Mouse (Mus musculus) erythroid progenitor cell, adult 5-6 weeks (primary cell): Measurements from ENCODE around the gene Ssc5d. TPM values are rescaled to one million over a fixed set of nuclear protein-coding genes. Genes with fewer than 3 reads are reported as not detected.

Experiments
- ATAC-seq: replicated peaks from 2 replicates; pipeline ENCODE4 v1.8.0; 2016; ENCODE audit warnings: moderate number of reproducible peaks, mild to moderate bottlenecking, moderate TSS enrichment, inconsistent platforms; ENCODE audit not compliant: poor library complexity, low FRiP score, severe bottlenecking
- total RNA-seq, 2 experiments: library from RNA; stranded (forward) in 1 of 2; stranded (reverse) in 1 of 2; fragments of 150-400 nt in 1 of 2; fragments of 186-747, 209-891 nt in 1 of 2; gene quantifications; 2 replicates each; pipeline versions ENCODE4 v1.2.3 to v1.2.4; 2015 to 2017; ENCODE audit warnings: low replicate concordance in 2 of 2

The Ssc5d gene
- total RNA-seq, 2 experiments from 2014 or later, result not detected

DNA sequence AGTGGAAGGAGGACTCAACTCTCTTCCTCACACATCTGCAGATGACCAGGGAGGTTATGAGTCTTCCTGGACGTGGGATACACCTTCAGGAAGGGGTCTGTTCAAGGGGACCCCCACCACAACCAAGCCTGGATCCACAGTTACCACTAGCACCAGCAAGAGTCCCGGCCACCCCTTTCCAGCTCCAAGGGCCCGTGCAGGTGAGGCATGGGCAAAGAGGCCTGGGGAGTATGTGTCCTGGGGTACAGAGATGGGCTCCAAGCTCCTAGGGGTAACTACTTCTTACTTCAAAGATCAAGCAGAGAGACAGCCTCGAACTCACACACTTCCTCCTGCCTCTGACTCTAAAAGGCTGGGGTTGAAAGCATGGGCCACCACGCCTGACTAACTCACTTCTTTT lies 17.1 kb downstream of the Ssc5d start:
- ATAC-seq, result no peak

DNA sequence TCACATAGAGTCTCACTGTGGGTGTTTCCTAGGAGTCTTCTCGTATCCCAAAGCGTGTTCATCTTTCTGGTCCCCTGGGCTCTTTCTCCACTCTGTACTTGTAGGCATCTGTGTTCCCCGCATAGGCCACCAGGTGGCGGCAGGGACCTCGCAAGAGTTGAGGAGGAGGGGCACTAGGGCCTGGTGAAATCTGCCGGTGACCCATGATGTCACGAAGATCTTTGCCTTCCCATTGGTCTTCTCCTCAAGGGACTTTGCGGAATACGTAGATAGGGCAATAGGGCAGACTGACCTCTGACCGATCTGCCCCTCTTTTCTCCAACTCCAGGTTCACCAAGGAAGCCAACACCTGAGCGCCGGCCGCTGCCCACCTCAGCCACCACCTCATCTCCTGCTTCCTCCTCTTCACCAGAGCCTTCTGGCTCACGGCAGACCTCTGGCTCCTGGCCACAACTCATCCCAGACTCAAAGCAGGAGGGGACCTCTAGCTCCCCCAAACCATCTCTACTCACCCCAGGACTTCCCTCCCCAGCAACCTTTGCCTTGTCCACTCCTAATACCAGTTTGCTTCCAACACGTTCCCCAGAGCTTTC lies 17.7 kb downstream of the Ssc5d start:
- peak; percentile 74 for ATAC-seq

DNA sequence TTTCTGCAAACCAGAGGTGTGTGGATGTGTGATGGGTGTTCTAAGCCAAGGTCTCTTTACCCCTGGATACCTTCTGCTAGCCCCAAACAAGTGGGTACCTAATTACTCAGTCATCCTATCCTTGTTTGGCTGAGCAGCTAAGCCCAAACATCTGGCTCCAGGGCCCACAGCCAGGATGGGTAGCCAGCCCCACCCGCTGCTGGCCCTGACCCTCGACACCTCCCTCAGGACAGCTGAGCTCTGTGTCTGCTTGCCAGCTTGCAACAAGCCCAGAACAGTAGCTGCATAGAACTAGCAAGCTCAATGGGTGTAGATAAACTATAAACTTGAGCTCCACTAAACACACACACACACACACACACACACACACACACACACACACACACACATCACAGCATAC lies 22.3 kb downstream of the Ssc5d start:
- ATAC-seq, result no peak

DNA sequence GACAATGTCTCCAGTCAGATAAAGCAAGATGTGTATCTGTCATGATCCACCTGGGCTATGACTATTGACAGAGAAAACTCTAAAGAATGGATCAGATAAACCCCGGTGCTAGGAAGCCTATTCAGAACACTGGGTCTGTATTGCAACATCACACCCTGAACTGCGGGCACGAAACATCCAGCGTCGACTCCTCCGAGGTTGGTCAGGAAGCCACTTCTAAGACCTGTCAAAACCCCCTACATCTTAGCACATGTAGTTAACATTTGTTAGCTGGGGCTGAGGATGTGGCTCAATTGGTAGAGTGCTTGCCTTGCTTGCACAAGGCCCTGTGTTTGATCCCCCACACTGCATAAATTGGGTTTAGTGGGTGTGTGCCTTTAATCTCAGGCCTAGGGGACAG lies 22.8 kb downstream of the Ssc5d start:
- no peak for ATAC-seq

DNA sequence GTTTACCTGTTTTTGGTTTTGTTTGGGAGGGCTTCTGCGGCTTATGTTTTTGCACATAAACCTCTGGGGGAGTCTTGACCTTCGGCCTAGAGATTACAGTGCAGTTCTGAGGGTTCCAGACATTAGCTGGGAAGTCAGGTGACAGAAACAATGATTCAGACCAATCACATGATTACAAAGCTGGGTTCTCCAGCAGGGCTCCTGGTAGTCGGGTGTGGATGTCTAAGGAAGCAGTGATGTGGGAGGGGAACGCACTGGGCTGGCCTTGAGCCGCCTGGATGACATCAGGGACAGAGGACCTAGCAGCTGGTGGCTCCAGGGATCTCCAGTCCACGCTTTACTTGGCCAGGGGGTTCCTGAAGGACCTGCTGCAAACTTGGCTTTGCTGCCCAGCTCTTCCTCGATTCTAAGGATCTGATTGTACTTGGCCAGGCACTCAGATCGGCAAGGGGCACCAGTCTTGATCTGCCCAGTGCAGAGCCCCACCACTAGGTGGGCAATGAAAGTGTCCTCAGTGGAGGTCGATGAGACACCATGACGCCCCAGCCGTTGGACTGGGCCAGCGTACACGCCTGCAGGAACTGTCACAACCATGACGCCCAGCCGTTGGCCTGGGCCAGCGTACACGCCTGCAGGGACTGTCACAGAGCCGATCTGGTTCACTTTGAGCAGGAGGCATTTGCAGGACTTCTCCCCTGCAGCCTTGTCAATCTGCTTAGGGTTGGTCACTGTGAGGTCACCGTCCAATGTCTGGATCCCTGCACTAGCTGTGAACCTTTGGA lies 25.2 kb downstream of the Ssc5d start:
- ATAC-seq, result no peak

DNA sequence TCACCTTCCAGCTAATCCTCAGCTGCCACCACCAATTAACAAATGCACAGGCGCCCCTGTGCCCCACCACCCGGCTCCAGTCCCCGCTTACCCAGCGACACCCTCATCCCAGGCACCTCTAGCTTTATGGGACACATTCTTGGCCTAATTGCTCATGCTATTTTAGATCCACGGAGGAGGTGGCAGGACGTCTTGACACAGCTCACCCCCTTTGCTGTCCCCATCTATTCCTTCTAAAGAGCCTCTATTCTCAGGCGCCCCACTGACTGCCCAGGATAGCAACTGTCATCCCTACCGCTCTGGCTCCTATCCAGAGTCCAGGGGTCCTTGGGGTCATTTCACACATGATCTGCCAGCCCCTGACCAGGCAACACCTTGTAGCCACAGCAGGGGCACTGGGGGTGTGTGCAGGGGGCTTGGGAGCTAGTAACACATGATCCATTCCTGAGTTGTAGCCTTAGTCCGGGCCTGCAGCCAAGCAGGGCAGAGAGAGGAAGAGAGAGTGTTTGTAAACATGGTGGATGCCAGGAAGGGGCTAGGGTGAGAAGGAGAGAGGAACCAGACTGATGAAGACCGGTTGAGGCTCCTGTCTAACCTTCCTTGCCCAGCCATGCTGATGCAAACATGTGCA lies 28.3 kb downstream of the Ssc5d start:
- ATAC-seq, result no peak

DNA sequence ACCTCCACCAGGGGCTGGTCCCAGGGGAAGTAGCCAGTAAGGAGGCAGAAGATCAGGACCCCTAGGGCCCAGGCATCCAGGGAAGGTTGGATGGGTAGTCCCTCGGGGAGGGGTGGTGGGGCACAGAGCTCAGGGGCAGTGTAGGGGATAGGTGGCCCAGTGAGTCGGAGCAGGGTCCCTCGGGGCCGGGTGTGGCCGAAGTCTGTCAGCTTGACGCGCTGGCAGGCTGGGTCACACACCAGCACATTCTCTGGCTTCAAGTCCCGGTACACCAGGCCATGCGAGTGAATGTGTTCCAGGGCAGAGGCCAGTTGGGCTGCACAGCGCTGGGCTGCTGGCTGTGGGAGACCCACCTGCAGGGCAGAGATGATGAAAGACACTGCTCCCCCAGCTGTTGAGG lies 31.8 kb downstream of the Ssc5d start:
- no peak for ATAC-seq

DNA sequence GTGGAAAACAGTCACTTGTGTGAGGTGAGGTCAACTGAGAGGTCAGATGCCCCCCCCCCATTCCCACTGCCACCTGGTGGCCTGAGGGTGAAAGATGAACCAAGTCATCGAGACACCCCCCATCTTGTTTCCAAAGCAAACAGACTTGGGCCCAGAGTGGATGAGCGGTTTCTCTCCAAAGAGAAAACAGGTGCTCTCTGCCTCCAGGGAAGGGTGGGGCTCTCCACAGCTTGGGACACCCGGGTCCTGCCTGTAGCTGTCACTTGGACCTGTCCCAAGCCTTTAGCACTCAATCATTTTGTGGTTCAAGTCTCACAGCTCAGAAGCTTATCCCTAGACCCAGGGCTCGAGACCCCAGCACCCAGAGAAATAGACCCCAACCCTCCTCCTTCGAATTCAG lies 37.9 kb downstream of the Ssc5d start:
- ATAC-seq, result no peak

DNA sequence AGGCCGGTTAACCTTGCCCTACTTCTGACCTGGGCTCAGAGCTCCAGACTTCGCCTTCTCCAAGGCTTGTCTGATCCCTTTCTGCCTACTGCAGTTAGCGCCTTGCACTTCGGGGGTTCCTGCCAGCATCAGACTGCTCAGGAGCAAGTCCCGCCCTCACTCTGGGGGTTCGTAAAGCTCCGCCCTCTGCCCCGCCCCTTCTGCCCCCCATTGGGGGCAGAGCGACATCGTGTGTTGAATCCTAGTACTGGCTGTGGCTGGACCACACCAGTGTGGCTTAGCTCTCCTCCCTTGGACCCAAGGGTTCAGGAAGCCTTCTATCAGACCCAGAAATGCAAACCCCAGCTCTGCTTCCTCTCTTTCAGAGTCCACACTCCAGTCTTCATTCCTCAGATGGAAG lies 38.7 kb downstream of the Ssc5d start, which contains the start of gene Sbk2:
Gene Sbk2, minus strand, starts transcription at position 135 of the 400 bp plus-strand sequence.
- ATAC-seq, result no peak

DNA sequence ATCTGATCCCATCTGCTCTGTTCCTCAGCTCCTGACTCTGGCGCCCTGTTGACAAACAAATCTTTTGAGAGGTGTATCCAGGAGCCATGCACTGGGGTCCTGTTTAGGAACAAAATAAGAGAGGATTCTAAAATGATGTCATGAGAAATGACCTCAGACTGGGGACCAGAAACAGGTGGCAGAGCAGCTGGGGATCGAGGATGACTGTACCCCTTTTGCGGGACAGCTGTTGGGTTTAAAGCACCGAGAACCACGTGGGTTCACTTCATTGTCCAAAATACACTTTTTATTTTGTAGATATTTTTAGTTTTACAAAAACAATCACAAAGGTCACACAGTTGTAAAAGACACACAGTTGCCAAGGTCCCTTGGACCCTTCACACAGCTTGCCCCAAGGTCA lies 39.4 kb downstream of the Ssc5d start:
- ATAC-seq, result no peak

DNA sequence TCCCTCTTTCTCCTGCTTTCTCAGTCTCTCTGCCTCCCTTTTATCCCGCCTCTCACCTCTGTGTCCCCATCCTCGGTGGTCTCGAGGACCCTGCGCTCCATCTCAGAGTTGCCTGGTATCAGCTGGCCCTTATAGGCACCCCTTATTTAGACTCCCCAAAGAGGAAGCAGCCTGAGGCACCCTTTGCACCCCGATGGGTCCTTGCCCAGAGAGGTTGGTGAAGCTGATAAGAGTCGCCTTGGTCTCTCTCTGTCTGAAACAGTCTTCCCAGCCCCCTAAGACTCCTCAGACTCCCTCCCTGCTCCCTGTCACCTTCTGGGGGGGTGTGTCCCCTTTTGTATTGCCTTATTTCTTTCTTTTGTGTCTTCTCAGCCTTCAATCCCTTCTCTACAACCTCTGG lies 45.5 kb downstream of the Ssc5d start, which contains the start of gene Sbk3:
Gene Sbk3, minus strand, starts transcription at position 101 of the 400 bp plus-strand sequence.
- ATAC-seq, result no peak

DNA sequence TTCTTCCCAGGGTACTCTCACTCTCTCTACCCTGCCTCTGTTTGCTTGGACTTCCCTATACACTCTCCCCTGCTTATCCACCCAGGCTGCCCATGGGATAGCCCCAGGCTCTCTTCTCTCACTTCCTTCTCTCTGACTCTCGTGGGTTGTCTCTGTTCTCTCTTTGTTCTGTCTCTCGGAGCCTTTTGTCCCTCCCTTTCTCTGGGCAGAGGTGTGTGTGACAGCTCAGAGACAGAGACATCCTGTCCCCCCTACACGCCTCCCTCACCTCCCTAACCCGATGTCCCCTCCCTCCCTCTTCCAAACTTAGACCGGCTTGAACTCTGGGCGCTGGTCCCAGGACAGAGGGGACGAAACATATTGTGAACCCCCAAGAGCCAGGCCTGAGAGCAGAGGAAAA lies 46.1 kb downstream of the Ssc5d start:
- ATAC-seq, result no peak

DNA sequence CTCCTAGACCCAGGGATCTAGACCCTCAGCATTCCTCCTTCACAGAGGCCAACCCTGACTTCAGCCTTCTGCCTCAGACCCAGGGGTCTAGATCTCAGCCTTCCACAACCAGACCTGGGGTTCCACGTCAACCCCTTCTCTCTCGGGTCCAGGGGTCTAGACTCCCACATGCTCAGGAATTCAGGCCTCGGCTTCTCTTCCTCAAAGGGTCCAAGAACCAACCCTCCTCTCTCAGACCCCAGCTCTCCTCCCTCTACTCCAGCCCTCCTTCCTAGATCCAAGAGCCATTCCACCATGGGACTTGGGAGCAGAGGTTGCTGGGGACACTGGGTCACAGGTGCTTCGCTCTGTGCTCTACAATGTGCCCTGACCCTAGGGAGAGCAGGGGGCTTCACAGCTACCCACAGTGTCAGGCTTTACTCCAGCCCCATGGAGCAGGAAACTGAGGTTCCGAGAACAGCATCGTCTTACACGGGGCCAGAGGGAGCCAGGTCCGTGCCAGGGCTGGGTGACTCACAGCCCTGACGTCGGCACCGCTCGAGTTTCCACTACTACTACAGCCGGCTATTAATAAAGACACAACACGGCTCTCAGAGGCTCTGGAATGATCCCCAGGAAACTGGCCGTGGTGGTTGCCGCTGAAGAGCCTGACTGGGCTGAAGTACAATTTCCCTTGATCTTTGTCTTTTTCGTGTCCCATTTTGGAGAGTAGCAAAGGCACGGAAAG lies 46.9 kb downstream of the Ssc5d start:
- no peak for ATAC-seq

DNA sequence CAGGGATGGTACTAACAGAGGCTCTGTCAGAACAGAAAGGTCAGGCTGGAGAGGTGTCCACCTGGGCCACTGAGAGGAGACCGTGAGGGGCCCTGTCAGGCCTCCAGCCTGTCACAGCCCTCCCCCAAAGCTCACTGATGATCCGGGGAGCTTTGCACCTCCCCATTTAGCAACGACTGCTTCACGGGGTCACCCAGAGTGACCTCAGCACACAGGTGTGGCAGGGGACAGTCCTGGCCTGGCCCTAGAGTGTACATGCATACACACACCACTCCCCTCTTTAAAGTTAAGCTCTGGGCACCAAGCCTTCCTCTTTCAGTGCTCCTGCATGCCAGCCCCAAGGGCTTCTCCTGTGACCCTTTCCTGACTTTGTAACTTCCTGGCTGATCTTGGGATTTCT lies 49.9 kb downstream of the Ssc5d start:
- ATAC-seq, result no peak

DNA sequence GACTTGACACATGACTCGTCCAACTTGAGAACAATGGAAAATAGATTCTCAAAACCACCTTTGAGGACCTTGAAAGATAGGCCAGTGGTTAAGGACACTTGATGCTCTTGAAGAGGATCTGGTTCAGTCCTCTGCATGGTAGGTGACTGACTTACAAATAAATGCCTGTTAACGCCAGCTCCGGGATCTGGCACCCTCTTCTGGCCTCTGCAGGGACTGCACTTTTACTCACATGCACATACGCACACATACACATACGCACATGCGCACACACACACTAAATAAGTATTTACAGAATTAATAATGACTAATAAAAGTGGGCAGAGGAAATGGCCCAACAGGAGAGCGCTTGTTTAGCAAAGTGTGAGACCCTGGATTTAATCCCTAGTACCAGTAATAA lies 51.2 kb downstream of the Ssc5d start:
- no peak for ATAC-seq

DNA sequence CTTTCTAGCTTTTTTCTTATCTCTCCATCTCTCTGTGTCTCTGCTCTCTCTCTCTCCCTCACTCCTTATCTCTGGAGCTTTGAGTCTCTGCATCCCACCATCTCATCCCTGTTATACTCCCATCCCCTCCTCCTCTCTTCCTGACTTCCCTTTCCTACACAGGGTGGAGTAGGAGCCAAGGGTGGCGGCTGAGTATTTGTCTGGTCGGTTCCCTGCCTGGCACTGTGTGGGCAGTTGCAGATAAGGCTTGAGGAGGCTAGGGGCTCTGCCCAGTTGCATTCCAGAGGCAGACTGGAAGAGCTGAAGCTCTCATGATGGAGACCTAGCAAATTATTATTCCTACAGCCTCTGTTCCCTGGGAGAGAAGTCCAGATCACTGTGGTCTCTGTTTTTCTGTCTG lies 62.7 kb downstream of the Ssc5d start:
- no peak for ATAC-seq

DNA sequence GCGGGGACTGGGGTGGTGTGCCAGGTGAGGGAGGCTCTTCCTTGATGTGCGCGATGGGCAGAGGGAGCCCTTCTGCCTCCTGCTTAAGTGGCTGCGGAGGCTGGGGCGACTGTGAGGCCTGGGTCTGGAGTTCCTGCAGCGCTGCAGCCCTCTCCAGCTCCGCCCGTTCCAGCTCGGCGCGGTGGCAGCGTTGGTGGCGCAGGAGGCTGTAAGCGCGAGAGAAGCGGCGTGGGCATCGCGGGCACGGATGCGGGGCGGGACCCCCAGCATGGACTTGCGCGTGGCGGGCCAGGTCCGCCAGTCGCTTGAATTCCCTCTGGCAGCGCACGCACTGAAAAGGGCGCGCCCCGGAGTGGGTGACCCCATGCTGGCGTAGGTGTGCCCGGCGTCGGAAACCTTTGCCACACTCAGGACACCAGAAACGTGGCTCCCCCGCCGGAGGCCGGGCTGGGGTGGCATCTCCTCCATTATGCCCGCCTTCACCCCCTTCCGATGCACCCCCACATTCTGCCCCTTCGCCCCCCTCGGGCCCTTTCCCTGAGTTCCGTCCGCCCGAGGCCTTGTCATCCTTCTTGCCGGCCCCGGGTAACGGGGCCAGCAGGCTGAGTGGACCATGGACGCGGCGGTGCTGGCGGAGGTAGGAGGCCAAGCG lies 67.9 kb downstream of the Ssc5d start:
- ATAC-seq, result no peak

DNA sequence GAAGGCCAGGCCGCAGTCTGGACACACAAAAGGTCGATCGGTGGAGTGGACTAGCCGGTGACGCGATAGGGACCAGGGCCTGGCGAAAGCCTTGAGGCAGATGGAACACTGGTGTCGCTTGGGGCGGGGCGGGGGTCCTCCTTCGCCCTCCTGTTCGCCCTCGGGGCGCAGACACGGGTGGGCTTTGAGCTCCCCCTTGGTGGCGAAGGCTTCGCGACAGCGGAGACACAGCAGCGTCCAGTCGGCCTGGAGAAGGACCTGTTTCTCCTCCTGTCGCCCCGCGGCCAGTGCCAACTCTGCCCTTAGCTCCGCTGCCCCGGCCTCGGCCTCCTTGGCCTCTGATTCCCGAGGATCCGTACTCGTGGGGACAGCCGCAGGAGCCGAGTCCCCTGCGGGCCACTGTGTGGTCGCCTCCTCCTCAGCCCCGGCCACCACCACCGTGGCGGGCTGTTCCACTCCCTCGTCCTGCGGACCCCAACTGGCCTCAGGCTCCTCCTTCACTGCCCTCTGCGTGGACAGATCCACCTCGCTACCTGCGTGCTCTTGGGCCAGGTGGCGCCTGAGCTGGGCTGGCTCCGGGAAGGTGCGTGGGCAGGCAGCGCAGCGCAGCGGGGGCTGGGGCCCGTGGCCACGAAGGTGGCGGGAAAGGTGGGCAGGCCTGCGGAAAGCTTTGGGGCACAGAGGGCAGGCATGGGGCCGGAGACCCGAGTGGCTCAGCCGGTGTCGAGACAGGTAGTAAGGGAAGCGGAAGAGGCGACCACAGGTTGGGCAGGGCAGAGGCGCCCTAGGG lies 68.6 kb downstream of the Ssc5d start:
- no peak for ATAC-seq
